Mouse (Mus musculus) fibroblast of lung, adult 2 months (primary cell): ENCODE measurements at regions not wholly inside any gene's neighbourhood (a gene's known extent, or its start where the extent isn't known, plus 50 kb on each side); places are given as distances from the start of the nearest gene placed in this dataset.

ENCODE experiments used
- DNase-seq: peaks from one replicate; pipeline ENCODE4 v3.0.0-alpha.2; 2011; ENCODE audit warnings: low read depth

GRCm38 (mm10) chr2:19714025-19714424, 56.5 kb downstream of the Otud1 start:
- DNase-seq = no peak

- peak; percentile 38 for DNase-seq
Observed at GRCm38 (mm10) chr2:19715564-19716238, 58.1 kb downstream of the Otud1 start.

- DNase-seq = no peak
Observed at GRCm38 (mm10) chr2:19716388-19716787, 58.8 kb downstream of the Otud1 start.

DNA sequence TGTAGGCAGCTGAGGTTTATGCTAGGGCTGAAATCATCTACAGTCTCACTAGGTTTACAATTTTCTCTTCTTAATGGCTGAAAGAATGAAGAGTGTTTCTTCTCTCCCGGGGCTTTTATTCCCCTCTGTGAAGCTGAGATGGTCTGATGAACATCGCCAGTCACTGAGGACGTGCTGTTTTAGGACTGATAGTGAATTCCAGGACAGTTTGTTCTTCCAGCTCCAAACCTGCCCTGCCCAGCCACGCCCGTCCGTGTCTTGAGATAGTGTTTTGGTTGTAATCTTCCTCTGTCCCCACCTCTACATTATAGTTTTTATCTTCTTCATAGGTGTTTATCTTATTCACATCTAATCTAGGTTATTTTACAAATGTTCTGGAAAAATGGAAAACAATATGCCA, 68.5 kb downstream of the Otud1 start:
- no peak for DNase-seq

- DNase-seq = peak; percentile 32
Observed at GRCm38 (mm10) chr2:19726904-19727303, 69.4 kb downstream of the Otud1 start.

DNA sequence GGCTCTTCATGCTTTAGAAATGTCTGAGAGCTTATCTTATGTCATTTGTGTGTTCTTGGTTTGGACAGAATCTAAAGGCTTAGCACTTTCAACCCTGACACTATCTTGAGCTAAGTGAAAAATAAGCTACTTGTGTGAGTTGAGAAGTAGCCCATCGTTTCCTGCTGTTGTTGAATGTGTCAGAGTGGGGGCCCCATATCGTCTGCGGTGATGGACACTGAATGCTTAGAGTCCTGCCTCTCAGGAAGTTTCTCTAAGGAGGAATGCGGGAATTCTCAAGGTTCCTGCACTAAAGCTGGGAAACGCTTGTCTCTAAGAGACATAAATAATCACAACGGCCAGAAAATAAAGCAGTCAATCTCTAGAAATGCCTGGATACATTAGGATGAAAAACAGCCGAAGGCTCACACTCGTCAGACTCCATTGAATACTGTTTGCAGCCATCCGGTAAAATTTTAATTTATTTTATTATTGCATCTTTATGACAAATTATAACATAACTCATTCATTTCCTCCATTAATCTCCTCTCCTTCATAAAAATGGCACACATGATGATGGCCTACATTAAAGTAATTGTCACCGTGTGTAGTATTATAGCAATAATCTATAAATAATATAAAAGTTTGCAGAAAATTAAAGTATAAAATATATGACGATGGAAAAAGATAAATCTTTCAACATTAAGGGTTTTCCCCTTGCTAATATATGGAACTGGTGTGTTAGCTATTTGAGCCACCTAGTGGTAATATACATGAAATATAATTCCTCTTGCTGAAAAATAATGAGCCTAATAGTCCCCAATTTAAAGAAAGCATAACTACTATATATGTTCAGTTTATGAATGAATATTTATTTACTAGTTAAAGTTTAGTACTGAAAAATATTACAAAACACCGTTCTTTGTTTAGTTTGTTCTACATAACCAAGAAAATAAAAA, 75.6 kb downstream of the Otud1 start:
- DNase-seq = no peak

DNA sequence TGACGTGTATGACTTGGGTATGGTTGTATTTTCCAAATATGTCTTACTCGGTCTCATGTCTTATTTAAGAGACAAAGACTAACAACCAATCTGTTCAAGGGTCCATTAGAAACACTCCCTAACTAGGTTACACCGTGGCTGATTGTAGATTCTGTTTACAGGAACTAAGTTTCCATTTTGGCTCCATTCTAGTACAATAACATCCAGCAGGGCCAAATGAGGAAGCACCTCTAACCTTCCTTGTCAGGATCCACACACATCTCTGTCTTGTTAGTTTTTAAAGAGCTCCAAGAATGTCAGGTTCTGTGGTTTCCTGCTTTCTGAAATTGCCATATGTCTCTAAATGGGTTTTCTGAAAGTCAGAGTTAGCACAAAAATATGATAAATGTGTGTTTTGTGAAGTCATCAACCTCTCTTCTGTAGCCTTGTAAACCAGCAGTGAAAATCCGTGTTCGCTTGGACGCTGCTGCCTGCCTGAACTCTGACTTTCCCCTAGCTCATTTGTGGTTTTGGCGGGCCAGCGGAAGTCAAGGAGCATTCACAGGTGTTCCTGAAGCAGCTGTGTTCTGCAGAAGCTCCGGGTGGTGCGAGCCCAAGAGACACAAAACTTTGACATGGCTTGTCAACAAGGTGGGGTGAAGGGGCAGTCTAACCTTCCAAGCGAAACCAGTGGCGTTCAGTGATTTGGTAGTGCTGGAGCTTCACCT, 76.8 kb downstream of the Otud1 start:
- no peak for DNase-seq

DNA sequence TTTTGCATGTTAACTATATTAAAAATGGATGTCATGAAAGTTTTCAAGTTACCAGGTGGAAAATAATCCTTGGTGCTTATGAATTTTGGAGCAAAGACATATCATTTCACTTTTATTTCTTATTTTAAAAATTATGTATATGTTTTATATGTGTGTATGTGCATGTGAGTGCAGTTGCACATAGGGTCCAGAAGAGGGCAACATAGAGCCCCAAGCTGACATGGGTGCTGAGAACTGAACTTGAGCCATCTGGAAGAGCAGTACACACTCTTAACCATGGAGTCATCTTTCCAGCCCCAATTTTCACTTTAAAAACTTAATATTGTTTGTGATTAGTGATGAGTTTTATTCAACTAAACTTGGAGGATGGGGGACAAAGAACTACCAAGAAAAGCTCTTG, 84.0 kb downstream of the Otud1 start:
- DNase-seq = no peak

- DNase-seq = no peak
Observed at GRCm38 (mm10) chr2:19743467-19743866, 85.9 kb downstream of the Otud1 start.

DNA sequence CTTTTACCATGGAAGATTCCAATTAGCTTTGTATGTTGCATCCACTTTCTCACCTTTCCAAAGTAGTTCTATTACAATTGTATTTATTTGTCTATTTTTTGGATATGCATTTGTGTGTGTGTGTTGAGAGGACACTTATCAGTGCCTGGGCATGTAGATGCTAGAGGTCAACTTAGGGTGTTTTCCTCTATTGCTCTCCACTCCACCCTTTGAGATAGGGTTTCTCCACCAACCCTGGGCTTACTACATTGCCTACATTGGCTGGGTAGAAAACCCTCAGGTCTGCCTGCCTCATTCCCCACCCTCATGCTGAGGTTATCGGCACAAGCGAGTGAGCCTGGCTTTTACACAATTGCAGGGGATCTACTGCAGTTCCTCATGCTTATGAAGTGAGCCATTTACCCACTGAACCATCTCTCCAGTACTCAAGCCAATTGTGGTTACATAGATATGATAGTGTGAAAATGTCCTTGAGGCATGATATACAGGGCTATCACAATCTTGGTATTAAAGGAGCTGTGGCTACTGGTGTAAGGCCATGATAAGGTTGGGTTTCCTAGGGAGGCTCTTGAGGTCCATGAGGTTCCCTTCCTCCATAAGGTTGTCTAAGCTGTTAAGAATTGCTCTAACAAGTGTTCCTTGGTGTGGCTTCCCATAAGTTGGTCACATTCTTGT, 87.6 kb downstream of the Otud1 start:
- DNase-seq = no peak

DNA sequence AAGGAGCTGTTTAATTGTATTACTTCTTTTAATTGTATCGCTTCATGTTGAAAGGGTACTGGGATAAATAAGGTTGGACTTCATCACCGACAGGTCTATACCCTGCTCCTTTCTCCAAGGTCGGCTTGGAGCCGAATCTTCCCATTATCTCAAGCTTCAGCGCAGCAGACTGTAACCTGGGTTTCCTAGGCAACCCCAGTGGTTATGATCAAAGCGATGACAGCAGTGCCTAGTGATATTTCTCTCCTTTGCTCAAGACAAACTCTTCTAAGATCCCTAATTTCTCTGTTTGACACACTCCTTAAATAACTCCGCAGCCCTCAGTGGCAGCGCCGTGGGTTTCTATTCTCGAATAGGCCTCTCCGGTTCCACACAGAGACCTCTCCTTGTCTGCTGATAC, 95.2 kb downstream of the Otud1 start:
- no peak for DNase-seq

GRCm38 (mm10) chr2:19753479-19753878, 95.9 kb downstream of the Otud1 start:
- no peak for DNase-seq

- no peak for DNase-seq
Observed at GRCm38 (mm10) chr2:19757910-19758309, 100.4 kb downstream of the Otud1 start.

DNA sequence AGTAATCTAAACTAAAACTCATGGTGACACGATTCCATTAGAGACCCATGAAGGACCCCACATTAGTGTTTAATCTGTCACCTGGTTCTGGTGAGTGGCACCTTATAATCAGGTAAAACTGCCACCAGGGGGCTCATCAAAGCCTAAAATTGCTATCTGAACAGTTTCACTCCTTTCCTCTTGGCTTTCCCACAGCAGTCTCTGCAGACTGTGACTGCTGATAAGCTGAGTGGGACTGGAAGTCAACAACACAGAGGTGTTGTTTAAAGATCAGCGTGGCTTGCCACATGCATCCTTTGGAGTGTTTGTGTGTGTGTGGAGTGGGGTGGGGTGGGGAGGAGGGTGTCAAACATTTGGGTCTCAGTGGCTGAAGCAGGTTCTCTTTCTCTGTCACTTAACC, 101.6 kb downstream of the Otud1 start:
- DNase-seq = no peak

DNA sequence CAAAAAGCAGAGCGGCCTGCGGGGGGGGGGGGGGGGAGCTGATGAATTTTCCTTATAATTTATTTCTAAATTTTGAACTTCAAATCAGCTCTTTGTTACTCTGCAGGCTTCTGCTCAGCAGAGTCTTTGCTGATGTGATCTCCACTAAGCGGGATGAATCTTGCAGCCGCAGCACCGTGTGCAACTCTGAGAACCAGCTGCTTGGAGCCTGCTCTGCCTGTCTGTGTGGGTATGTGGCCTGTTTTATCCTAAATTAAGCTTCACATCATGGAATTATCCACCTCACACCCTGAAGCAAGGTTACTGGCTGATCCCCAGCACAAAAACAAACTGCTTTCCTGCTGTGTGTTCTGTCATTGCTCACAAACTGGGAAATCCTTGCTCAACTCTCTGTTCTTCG, 102.0 kb downstream of the Otud1 start:
- no peak for DNase-seq

DNA sequence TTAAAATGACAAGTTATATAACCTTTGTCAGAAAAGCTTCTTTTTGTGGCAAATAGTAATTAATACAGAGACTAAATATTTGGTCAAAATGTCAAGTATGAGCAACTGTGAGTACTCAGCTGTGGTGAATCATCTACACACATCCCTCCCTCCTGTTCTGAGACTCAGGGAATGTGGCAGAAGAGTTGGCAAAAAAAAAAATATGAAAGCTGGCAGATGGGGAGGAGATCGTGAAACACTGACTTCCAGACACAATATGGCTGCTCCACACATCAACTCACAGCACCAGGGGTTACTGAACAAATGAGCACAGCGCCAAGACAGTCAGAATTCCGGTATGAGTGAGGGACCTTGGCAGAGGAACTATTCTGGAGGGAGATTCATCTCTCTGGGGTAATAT, 105.4 kb downstream of the Otud1 start:
- DNase-seq = no peak

- no peak for DNase-seq
Observed at GRCm38 (mm10) chr2:19784913-19785312, 124.7 kb upstream of the Etl4 start.

- DNase-seq = no peak
Observed at GRCm38 (mm10) chr2:19785663-19786260, 123.8 kb upstream of the Etl4 start.

- no peak for DNase-seq
Observed at GRCm38 (mm10) chr2:19792177-19792576, 117.4 kb upstream of the Etl4 start.

- DNase-seq = no peak
Observed at GRCm38 (mm10) chr2:19796790-19797189, 112.8 kb upstream of the Etl4 start.
